Comparison of ENCODE assay signal across 20 mouse cellular contexts in genomic region chr5:63819519-63819918, GRCm38 (mm10). TPM values are rescaled to one million over a fixed set of nuclear protein-coding genes. Genes with fewer than 3 reads are reported as not detected.
DNase-seq lines count a peak whose midpoint lies in the region; ATAC-seq and TF ChIP-seq lines count a peak whose summit lies in the region.
"Had no signal": no experiment of that assay in that cellular context is flagged by ENCODE, and none has a peak within 500 bp of the region (broad histone marks: within the 10 kb centered on the region; RNA-seq: fewer than 3 reads in every experiment).

No protein-coding gene starts in this region.

- ATAC-seq in kidney, embryonic 15.5 days (replicated peaks; ENCODE audit: low FRiP score): peak; percentile 75
- ATAC-seq in lung, embryonic 14.5 days (ENCODE audit: insufficient read depth): peak; percentile 78
- ATAC-seq in stomach, postnatal 0 days (ENCODE audit: low FRiP score, low TSS enrichment): no peak
- ATAC-seq: activated CD4-positive, CD25-positive, alpha-beta regulatory T cell, adult 4 months; forebrain, embryonic 16.5 days; Patski had no signal

- no peak for DNase-seq in kidney, adult 18-20 months
- DNase-seq in lung, embryonic 14.5 days: peak; percentile 36
- no peak for DNase-seq in lung, adult 2 months
- DNase-seq in lung, postnatal 25 days (ENCODE audit: low spot score): peak; percentile 37
- DNase-seq in stomach, postnatal 0 days (ENCODE audit: low spot score): no peak
- DNase-seq: adrenal gland, postnatal 14 days; cerebellum, adult 11-12 months; cerebellum, adult 9-10 months; cerebellum, postnatal 25 days; gastrocnemius, postnatal 14 days; heart, adult 2 months; heart, postnatal 14 days had no signal

- H3K27me3 ChIP-seq in kidney, embryonic 15.5 days: no peaks in the 10 kb centered on the region
- no peaks in the 10 kb centered on the region for H3K27me3 ChIP-seq in lung, embryonic 14.5 days (ENCODE audit: insufficient read depth, low read length)
- H3K27me3 ChIP-seq in stomach, postnatal 0 days (ENCODE audit: control insufficient read depth, insufficient read depth, low read length): no peaks in the 10 kb centered on the region
- H3K27me3 ChIP-seq: CH12.LX; embryonic facial prominence, embryonic 12.5 days; Patski had no signal

- no peaks in the 10 kb centered on the region for H3K36me3 ChIP-seq in kidney, embryonic 15.5 days
- no peaks in the 10 kb centered on the region for H3K36me3 ChIP-seq in lung, embryonic 14.5 days (ENCODE audit: insufficient read depth)
- no peaks in the 10 kb centered on the region for H3K36me3 ChIP-seq in stomach, postnatal 0 days (ENCODE audit: control insufficient read depth, insufficient read depth, low read length)
- H3K36me3 ChIP-seq: embryonic facial prominence, embryonic 12.5 days; heart, embryonic 15.5 days had no signal

- no peak overlapping the region for H3K4me3 ChIP-seq in kidney, embryonic 15.5 days (replicated peaks)
- no peak overlapping the region for H3K4me3 ChIP-seq in lung, embryonic 14.5 days (ENCODE audit: low read depth, low read length)
- H3K4me3 ChIP-seq in lung, adult 2 months (replicated peaks; ENCODE audit: extremely low read depth, low read depth, low read length): no peak overlapping the region
- no peak overlapping the region for H3K4me3 ChIP-seq in stomach, postnatal 0 days (ENCODE audit: low read depth, low read length)
- H3K4me3 ChIP-seq: embryonic facial prominence, embryonic 12.5 days; heart, adult 2 months; heart, embryonic 15.5 days had no signal

- no peak overlapping the region for H3K9ac ChIP-seq in kidney, embryonic 15.5 days
- H3K9ac ChIP-seq in lung, embryonic 14.5 days: no peak overlapping the region
- H3K9ac ChIP-seq in stomach, postnatal 0 days (ENCODE audit: low read length): no peak overlapping the region
- H3K9ac ChIP-seq: embryonic facial prominence, embryonic 12.5 days; heart, embryonic 15.5 days had no signal

- WGBS in kidney, embryonic 15.5 days: 44% methylated on average over 6 of the region's 6 CpGs
- WGBS in lung, embryonic 14.5 days: 41% methylated on average over 6 of the region's 6 CpGs
- WGBS in lung, adult 2 months: 63% methylated on average over 6 of the region's 6 CpGs
- 59% methylated on average over 6 of the region's 6 CpGs for WGBS in stomach, postnatal 0 days

- peaks cover 47% of the 10 kb centered on the region for H3K4me1 ChIP-seq in kidney, embryonic 15.5 days
- 0 out of 2 replicates have a peak, but pooled peaks cover 4% of the 10 kb centered on the region for H3K4me1 ChIP-seq in lung, embryonic 14.5 days (ENCODE audit: insufficient read depth)
- no peaks in the 10 kb centered on the region; the same call in 1 of the 2 replicates for H3K4me1 ChIP-seq in lung, adult 2 months (ENCODE audit: control insufficient read depth, insufficient read depth, low read length)
- H3K4me1 ChIP-seq in stomach, postnatal 0 days (replicated peaks; ENCODE audit: control insufficient read depth, insufficient read depth): no peaks in the 10 kb centered on the region
- H3K4me1 ChIP-seq: embryonic facial prominence, embryonic 12.5 days had no signal

- TF ChIP-seq POLR2A in lung, adult 2 months (IDR thresholded peaks at IDR 0.05; ENCODE audit: borderline replicate concordance, extremely low read depth, low read depth, low read length): no peak

- no peak overlapping the region for H3K4me2 ChIP-seq in kidney, embryonic 15.5 days
- no peak overlapping the region for H3K4me2 ChIP-seq in lung, embryonic 14.5 days
- H3K4me2 ChIP-seq in stomach, postnatal 0 days (replicated peaks; ENCODE audit: low read depth): no peak overlapping the region
- H3K4me2 ChIP-seq: embryonic facial prominence, embryonic 12.5 days; heart, embryonic 11.5 days; heart, embryonic 15.5 days had no signal

- TF ChIP-seq CTCF in lung, embryonic 14.5 days (IDR thresholded peaks at IDR 0.05; ENCODE audit: low read depth): no peak
- TF ChIP-seq CTCF in lung, adult 2 months (IDR thresholded peaks at IDR 0.05; ENCODE audit: insufficient read depth, low read length): no peak
- TF ChIP-seq CTCF in stomach, postnatal 0 days (IDR thresholded peaks at IDR 0.05; ENCODE audit: low read depth): no peak

- TF ChIP-seq EP300 in stomach, postnatal 0 days (optimal IDR thresholded peaks at IDR 0.05): no peak

- H3K9me3 ChIP-seq in kidney, embryonic 15.5 days (replicated peaks): no peaks in the 10 kb centered on the region
- no peaks in the 10 kb centered on the region for H3K9me3 ChIP-seq in lung, embryonic 14.5 days (ENCODE audit: low read depth, low read length)
- no peaks in the 10 kb centered on the region for H3K9me3 ChIP-seq in stomach, postnatal 0 days (ENCODE audit: control insufficient read depth, low read length)
- H3K9me3 ChIP-seq: embryonic facial prominence, embryonic 12.5 days; heart, embryonic 15.5 days had no signal

- H3K27ac ChIP-seq in kidney, embryonic 15.5 days: peak overlapping the region; percentile 75
- peak overlapping the region; percentile 25; the same call in 1 of the 2 replicates for H3K27ac ChIP-seq in lung, embryonic 14.5 days (ENCODE audit: low read depth)
- H3K27ac ChIP-seq in stomach, postnatal 0 days (replicated peaks): 0 out of 2 replicates have a peak overlapping the region, but pooled peaks have one; percentile 13
- H3K27ac ChIP-seq: embryonic facial prominence, embryonic 12.5 days; heart, adult 2 months; heart, embryonic 15.5 days had no signal

RNA-seq across cellular contexts. Expression of gene 0610040J01Rik, which starts 7.4 kb away (rescaled TPM):
- 48.8 and 51.9 TPM in 2 replicates for polyA plus RNA-seq in kidney, embryonic 15.5 days (2015; fragmentation: Nextera tagmentation; extraction: Ambion mirVana)
- polyA plus RNA-seq in lung, embryonic 14.5 days (2014; fragmentation: Nextera tagmentation; extraction: Ambion mirVana): 15.9 and 16.7 TPM in 2 replicates
- 15.6 and 17.7 TPM in 2 replicates for polyA plus RNA-seq in lung, adult 2 months (2012; rRNA removed)
- polyA plus RNA-seq in stomach, postnatal 0 days (2015; fragmentation: Nextera tagmentation; extraction: Ambion mirVana): 53.8 and 56.2 TPM in 2 replicates
- polyA plus RNA-seq: activated CD4-positive, CD25-positive, alpha-beta regulatory T cell, adult 4 months had no signal

Comparison
In these comparisons a context has a peak if more than half of its experiments do, and no peak if none do; other contexts are left out.
1. DNase-seq: peak in lung, embryonic 14.5 days (single experiment) and lung, postnatal 25 days (single experiment); none in kidney, adult 18-20 months (single experiment), lung, adult 2 months (single experiment) and stomach, postnatal 0 days (single experiment).
2. H3K27ac ChIP-seq: peak in every context shown above with its lines; median percentile 75 in kidney, embryonic 15.5 days; 25 in lung, embryonic 14.5 days; 13 in stomach, postnatal 0 days.